Mouse (Mus musculus) lung, postnatal 14 days (tissue): ENCODE results near the gene Mrpl33.
"Not testable (repeated sequence)": the region's sequence is repeated elsewhere in the genome, so short reads cannot be mapped to it uniquely, and the experiment has no call there.

Source experiments
- DNase-seq: peaks from one replicate; pipeline ENCODE4 v3.0.0; 2021

Mrpl33 gene

DNA sequence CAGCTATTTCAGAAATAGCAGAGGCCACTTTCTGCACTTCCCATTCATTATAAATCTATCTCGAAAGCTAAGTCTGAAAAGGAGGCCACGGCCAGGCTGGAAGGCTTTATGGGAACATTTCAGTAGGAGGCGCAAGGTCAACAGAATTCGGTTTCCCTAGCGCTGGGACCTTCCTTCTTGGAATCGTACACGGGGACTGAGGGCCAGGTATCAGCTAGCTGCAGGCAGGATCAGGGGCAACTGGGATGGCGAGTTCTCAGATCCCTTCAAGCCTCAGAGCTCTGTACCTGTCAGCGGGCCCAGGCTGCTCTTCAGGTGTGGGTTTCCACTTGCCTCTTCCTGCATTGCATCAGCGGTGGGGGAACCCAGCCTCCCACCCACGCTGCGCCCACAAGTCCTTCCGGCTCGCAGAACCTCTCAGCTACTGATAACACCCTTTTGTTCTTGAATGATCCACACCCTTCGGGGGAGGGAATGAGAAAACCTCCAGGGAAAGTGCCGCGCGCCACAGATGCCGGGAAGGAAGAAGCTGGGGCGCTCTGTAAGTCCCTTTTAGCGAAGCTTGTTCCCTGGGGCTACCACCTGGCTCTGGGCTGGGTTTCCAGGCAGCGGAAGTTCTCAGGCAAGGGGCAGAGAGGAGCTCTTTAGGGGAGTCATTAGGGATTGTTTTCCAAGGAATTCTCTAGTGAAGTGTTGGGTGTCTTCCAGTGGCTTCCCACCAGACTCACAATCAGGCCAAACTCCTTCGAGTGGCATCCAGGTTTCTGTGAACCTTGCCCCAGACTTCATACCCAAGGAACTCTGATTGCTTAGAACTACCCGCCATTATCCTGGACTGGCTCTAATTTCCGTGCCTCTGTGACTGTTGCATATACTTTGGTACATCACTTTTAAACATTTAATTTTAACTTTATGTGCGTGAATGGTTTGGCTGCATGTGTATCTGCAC lies at the start of gene Mrpl33:
Mrpl33 (plus strand) TSS at position 455 of the 949 bp plus-strand sequence.
- DNase-seq, result peak; percentile 60

DNA sequence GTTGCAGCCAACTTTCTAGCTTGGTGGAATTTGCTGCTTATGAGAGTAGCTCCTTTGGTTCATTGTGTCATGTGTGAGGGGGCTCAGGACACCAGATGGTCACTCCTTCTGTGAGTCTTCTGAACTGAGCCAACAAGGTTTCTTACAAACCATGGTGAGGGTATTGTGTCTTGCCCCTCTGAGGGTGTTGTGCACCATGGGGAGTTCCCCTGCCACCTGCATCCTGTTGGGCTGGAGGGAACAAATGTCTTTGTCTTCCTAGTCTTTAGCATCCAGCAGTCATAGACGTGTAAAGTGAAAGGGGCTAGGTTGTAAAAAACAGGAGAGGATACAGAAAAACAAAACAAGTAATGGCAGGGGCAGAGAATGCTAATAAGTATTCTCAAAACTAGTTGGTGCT lies 37.3 kb upstream of the Mrpl33 start:
- no peak for DNase-seq

DNA sequence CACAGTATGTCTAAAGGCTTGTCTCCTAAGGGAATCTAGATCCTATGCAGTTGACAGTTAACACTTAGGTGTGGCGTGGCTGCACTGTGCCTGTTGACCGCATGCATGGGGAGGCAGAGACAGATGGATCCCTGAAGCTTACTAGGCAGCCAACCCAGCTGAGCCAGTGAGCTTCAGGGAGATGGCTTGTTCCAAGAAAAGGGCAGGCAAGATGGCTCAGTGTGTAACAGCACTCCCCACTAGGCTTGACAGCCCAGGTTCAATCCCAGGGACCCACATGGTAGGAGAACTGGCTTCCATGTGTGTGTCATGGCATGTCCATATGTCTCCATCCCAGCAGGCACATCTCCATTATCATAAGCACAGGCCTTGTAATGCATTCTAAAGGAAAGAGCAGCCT lies 36.4 kb upstream of the Mrpl33 start:
- DNase-seq, result no peak

DNA sequence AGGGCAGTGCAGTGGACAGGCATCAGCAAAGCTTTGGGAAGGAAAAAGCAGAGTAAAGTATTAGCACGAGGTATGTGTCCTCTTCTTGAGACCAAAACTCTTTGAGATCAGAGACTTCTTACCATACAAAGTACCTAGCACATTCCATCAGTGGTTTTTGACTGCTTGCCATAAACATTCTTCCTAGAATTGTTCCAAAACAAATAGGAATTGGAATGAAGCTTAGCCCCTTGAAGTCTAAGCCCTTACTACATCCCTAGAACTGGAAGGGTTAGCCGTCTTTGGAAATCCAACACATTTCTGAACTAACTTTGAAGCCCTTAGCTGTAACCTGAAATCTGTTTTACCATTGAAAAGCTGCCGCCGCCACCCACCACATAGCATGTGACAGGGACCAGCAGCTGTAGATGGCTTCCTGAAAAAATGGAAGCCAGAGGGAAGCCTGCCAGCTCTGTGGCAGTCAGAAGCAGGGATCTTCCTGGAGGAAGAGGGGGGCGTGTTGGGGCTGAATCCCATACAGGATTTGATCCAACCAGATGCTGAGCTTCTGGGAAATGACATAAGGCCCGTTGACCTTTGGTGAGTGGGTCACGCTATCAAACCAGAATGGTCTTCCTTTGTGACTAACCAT lies 34.6 kb upstream of the Mrpl33 start:
- peak; percentile 62 for DNase-seq

DNA sequence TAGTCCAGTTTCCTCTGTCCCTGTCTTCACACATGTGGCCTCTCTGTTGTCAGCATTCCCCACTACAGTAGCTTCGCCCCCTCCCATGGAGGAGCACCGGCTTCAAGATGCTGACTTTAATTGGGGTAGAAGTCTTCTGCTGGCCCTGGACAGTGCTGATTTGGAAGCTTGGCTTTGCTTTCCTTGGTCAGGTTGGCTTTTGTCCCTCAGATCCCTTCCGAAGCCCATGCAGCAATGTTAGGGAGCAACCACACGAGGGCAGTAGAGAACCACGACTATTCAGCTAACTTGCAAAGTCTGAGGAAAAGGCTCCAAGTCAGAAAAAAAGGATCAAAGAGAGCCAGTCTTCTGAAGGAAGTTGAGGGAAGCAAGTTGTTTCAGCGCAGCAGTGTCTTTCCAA lies 33.2 kb upstream of the Mrpl33 start:
- peak; percentile 83 for DNase-seq

DNA sequence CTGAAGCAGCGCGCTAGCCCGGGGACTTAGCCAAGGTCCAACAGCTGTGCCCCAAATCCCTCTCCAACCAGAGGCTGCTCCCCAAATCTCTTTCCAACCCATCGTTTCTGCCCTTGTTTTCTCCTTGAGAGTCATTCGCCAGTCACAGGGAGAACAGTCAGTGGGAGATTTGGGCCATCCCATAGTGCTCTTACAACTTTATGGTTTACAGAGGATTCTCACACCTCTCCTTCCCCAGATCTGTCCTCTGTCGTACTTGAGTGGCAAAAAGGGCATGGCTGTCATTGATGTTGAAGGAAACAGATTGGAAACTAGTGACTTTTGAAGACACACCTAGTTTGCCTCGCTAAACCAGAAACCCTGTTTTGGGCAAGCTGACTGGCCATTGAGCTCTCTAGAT lies 32.8 kb upstream of the Mrpl33 start:
- DNase-seq, result no peak

DNA sequence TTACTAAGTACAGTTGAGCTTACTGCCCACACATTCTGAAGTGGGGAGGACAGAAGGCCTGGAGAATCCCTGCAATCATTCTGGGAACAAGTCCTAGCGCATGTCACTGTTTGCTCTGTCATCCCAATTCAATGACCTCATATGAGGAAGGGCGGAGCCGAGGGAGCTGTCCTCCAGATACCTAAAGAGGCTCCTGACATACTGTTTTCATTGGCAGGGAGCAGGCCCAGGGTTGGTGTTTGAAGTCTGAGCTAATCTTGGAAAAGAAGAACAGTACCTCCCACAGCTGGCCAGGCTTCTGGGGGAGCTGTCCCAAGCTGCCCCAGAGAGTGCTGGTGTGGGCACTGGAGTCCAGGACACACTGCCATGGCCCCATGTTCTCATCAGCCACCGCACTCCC lies 31.8 kb upstream of the Mrpl33 start:
- DNase-seq, result peak; percentile 23

DNA sequence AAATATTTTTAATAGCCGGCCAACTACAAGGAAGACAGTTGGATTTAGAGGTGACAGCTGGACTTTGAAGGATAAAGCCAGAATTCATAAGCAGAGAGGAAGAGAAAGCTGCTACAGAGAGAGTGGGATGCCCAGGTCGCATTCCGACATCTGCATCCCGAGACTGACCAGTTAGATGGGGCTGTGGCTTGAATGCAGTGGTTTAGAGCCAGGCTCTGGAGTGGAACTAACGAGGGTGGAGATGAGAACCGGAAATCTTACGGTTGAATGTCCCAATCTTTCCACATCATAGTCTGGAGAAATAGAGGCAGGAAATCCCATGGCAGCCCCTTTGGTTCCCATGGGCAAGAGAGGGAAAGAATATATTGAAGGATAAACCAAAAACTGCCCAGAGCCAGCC lies 30.7 kb upstream of the Mrpl33 start:
- DNase-seq, result no peak

DNA sequence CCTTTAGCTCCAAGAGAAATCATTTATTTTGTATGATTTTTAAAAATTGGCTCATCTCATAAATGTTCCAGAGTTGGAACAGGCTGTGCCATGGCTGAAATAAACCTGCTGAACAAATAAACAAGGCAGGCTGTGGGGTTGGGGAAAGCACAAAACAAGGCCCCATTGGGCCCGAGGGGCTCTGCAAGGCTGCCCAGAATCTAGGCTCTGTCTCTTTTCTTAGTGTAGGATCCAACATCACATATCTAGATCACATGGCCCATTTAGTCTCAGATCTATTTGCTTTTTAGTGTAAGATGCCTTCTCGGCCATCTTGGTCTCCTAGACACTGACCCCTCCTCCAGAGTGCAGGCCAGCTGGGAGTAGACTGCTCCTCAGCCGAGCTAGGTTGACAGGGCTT lies 30.3 kb upstream of the Mrpl33 start:
- no peak for DNase-seq

DNA sequence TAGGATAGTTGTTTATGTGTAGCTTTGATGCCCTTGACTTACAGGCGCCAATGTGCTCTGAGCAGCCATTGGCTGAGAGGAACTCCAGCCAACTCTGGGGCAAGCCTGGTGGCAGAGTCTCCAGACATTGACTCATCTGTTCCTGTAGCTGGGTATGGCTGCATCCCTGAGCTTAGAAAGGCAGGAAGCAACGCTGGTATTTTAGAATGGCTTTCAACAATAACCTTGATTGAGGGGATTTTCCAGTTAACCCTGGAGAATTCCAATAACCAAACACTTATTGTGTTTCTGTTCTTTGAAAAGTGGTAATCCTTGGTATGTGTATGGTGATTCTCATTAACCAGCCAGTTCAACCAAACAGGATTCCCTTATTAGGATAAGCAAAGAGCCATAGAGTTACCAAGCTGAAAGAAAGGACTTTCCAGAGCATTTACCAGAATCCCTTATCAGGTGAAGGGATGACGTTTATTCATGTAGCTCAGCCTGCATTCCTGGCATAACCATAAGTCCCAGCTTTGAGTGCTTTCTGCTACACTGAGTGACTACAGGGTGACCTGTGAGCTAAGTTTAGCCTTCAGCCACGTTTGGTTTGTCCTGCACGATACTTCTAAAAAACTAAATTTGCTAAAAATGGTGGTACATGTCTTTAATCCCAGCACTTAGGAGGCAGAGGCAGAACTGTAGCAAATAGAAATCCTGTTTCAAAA lies 28.6 kb upstream of the Mrpl33 start:
- no peak for DNase-seq

DNA sequence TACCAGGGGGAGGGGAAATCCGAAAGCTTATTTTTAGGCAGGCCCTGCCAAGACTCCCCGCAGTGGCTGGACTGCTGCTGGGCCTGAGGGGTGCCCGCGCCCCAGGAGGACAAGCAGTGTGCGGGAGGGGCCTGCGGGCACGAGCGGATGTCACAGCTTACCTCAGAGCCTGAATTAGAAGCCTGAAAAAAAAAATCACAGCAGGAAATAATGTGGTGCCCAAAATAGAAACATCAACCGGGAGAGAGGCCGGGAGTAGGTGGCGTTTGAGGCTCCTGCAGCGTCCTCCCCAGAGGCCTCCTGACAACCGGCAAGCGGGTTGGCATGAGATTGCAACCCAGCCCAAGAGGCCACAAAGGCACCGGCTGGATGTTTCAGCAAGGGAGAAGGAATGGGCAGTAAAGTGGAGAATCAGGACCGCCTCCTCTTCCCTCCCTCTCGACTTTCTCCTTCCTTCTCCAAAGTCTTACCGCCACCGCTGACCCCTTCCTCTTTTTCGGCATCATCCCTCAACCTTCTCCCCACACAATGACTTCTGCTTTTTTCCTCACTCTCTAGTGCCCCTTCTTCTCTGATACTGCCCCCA lies 25.6 kb upstream of the Mrpl33 start:
- DNase-seq, result peak; percentile 44

DNA sequence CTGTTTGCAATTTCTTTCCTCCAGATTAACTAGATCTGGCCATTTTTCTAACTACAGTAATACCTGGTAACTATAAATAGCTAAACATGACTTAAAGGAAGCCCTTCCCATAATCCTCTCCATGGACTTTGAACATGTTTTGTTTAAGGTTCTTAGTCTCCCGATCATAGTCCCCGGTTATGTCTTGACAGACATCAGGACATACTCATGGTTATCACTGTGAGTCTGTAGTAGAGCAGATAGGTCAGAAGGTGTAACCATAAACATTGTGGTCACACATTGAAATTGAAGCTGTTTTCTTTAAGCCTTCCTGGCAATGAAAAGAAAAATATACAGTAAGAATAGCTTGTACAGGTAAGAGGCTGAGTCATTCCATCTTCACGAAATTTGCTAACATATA lies 23.0 kb upstream of the Mrpl33 start:
- no peak for DNase-seq

DNA sequence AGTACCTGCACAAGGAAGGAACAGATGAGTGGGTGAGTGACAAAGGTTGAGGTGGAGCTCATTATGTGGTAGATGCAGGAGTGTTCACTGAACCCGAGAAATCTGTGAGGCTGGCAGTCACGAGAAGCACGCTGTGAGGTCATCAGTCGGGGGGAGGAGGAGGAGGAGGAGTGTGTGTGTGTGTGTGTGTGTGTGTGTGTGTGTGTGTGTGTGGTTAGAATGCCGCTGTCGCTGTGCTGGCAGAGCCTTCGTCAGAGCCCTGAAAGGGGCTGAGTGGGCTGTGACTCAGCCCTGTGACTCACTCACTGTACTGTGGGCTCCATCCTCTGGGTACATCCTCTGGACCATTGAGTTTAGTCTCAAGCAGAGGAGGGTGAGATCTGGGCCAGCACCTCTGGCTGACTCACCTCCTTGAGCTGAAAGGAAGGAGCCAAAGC lies 20.2 kb upstream of the Mrpl33 start:
- no peak for DNase-seq

DNA sequence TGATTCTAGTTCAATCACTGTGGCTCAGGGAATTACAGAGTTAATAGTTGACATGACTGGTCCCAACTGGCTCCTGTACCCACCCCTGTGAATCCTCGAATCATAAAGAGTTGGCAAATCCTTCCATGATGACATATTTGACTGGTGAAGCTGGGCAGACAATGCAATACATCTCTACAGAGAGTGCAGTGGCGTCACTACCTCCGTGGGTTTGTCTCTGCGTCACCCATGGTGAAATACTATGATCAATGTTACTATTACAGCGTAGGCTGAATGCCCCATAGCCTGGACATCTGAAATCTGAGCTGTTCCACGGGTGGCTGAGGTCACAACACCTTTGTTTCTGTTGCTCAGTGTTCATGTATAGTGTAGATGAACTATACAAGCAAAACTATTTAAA lies 15.5 kb upstream of the Mrpl33 start:
- DNase-seq, result no peak

DNA sequence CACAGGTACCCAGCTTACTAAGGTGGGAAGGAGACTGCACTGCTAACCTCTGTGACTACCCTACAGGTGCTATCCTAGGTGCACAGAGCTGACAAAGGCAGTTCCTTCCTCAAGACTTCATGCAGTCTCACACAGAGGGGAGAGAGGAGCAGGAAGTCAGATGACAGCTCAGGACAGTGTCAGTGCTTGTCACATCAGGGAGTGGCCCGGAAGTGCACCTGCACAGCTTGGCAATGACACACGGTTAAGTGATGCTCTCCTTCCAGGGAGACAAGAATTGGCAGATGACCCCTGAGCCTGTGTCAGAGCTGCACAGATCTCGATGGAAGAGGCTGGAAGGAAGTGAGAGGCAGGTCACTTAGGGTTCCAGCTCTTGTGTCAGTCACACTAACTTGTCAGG lies 14.8 kb upstream of the Mrpl33 start:
- no peak for DNase-seq

DNA sequence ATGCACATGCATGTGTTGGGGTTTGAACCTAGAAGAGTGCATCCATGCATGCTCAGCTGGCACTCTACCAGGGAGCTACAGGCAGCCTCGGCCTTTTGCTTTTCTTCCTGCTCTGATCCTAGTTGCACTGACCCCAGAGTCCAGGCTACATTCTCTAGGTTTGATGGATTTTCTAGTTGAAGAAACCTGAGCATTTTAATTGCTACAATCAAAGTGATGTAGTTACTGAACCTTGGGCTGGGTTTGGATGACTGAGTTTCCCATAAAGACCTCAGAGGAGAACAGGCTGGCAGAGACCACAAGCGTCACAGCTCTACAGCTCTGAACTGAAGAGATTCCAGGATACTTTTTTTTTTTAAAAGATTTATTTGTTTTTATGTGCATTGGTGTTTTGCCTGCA lies 13.5 kb upstream of the Mrpl33 start:
- no peak for DNase-seq

DNA sequence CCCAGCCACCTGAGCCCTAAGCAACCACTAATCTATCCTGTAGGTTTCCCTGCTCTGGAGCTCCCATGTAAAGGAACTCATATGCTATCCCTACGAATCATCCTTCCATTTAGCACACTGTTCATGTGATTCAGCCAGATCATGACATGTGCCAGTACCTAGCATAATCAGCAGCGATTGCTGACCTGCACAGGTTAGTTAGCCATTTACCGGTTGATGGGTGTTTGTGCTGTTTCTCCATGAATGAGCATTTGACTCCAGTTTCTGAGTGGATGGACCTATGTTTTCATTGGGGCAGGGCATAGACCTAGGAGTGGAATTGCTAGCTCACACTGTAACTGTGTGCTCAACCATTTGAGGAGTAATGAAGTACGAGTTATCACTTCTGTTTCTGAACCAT lies 11.2 kb upstream of the Mrpl33 start:
- DNase-seq, result no peak

DNA sequence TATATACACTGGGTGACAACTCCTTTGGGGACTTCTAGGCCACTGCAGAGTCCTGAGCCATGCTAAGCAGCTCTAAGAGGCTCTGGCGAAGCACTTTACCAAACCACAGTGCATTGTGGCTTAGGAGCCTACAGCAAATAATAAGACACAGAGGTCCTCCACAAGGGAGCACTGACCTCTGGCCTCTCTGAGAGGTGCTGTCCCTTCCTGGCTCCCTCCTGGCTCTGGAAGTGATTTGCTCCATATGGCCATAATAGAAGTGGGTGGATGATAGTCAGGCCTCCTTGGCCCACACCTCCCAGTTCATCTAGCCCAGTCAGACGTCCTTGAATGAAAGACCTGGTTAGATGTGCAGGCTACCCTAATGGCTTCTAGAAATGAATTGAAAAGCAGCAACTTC lies 8.7 kb upstream of the Mrpl33 start:
- no peak for DNase-seq

DNA sequence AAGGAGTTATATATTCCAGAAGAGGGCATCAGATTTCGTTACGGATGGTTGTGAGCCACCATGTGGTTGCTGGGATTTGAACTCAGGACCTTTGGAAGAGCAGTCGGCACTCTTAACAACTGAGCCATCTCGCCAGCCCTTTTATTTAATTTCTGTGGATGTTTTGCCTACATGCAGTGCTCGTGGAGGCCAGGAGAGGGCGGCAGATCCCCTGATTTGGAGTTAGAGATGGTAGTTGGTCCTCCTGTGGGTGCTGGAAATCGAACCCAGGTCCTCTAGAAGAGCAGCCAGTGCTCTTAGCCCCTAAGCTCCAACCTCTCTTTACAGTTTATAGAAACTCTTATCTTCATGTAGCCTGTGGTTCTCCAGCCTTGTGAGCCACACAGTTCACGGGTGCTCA lies 8.1 kb upstream of the Mrpl33 start:
- DNase-seq, result not testable (repeated sequence)

DNA sequence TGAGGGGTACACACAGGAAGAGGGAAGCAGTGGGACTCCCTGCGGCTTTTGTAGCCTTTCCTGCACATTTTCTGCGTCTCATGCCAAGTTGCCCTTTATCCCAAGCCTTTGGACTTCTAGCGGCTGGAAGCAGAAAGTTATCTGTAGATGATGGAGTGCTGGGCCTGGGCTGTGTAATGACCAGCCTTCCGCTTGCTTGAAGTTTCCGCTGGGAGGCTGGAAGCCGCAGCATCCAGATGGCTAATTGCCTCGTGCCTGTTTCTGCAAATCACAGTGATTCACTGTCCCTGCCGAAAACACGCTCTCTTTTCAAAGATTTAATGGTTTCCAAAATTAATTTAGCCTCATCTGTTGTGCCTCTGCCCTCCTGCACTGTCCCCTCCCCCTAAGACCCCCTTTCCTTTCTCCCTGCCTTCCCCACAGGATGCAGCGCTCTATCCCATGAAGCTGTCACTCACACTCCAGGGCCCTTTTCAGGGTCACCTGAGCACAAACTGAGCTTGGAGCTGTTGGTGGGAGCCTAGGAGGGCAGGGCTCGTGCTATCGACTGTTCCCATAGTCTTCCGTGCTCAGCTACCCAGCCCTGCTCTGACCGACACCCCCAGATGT lies 6.9 kb upstream of the Mrpl33 start:
- DNase-seq, result no peak

DNA sequence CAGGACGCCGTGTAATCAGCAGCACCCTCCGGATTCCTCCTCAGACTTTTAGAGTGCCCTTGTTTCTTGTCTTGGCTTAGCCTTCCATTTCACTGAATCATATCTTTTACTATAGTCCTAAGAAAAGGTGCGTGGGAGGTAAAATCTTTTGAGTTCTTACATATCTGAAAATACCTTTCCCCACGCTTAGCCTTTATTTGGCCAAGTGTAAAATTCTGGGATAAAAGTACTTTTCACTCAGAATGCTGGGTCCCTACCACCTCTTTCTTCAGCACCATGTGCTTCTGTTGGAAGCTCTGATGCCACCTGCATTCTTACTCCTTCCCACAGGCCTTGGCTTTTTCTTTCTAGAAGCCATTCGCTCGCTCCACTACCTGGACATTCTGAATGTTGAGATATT lies 5.6 kb upstream of the Mrpl33 start:
- DNase-seq, result no peak

DNA sequence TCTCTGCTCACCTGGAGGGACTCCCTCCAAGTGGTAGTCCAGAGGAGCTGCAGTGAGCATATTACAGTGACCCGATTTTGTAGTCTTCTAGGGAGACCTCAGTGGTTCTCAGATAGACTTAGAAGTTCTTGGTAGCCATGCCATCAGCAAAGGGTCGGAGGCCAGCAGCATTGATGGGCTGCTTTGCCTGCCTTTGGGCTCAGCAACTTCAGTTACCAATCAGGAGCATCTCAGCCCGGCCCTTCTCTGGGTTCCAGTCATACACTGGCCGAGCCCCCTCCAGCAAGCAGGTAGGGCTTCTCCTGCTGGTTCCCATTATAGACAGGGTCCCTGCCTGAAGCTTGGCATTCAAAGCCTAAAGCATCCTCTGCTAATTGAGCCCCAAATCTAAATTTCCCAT lies 867 bp upstream of the Mrpl33 start:
- DNase-seq, result no peak

DNA sequence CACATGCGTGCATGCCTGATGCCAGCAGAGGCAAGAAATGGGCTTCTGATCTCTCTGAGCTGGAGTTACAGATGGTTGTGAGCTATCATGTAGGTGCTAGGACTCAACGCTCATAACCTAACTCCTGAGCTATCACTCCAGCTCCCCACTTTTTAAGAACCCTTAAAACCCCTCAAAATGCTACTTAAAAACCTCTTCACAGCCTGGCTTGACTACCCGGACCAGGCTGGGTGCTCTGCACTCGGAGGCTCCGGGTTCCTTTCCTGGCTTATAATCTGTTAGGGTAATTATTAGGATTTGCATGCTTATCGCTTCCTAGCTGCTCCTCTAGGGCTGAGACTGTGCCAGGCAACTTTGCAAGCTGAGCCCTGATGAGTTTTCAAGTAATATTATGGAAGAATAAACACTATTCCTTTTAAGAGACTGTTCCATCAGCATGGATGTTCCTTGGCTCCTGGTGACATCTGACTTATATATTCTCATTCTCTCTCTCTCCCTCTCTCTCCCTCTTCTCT lies 752 bp downstream of the Mrpl33 start:
- no peak for DNase-seq
